ENCODE assay signal across 20 mouse cellular contexts in genomic region chr4:100967703-100968392, GRCm38 (mm10). TPM values are rescaled to one million over a fixed set of nuclear protein-coding genes. Genes with fewer than 3 reads are reported as not detected.
DNase-seq lines count a peak whose midpoint lies in the region; ATAC-seq and TF ChIP-seq lines count a peak whose summit lies in the region.
"Had no signal": no experiment of that assay in that cellular context is flagged by ENCODE, and none has a peak within 500 bp of the region (broad histone marks: within the 10 kb centered on the region; RNA-seq: fewer than 3 reads in every experiment).

No protein-coding gene starts in this region.

- H3K4me1 ChIP-seq in lung, adult 2 months (ENCODE audit: control insufficient read depth, insufficient read depth, low read length): no peaks in the 10 kb centered on the region
- peaks cover 29% of the 10 kb centered on the region for H3K4me1 ChIP-seq in embryonic facial prominence, embryonic 15.5 days
- H3K4me1 ChIP-seq in limb, embryonic 13.5 days: peaks cover 38% of the 10 kb centered on the region

- H3K27ac ChIP-seq in gastrocnemius, adult 2 months: peak overlapping the region; percentile 25; the same call in 1 of the 2 replicates
- H3K27ac ChIP-seq in embryonic facial prominence, embryonic 15.5 days (replicated peaks): peak overlapping the region; percentile 84
- H3K27ac ChIP-seq in limb, embryonic 13.5 days: peak overlapping the region; percentile 79
- H3K27ac ChIP-seq: macrophage had no signal

- WGBS in lung, adult 2 months: 73% methylated on average over 19 of the region's 19 CpGs
- 19% methylated on average over 19 of the region's 19 CpGs for WGBS in embryonic facial prominence, embryonic 15.5 days
- 46% methylated on average over 19 of the region's 19 CpGs for WGBS in limb, embryonic 13.5 days

- H3K9ac ChIP-seq in embryonic facial prominence, embryonic 15.5 days: no peak overlapping the region
- no peak overlapping the region for H3K9ac ChIP-seq in limb, embryonic 13.5 days

- peaks cover 44% of the 10 kb centered on the region for H3K36me3 ChIP-seq in embryonic facial prominence, embryonic 15.5 days
- H3K36me3 ChIP-seq in limb, embryonic 13.5 days: peaks cover 73% of the 10 kb centered on the region

- peak; percentile 74 for ATAC-seq in embryonic facial prominence, embryonic 15.5 days (ENCODE audit: insufficient number of reproducible peaks, low FRiP score, low TSS enrichment, low read depth)
- peak; percentile 81 for ATAC-seq in limb, embryonic 13.5 days (ENCODE audit: low FRiP score, low read depth)
- no peak for ATAC-seq in inflammation-experienced regulatory T-cells, adult 6 months

- no peak for TF ChIP-seq POLR2A in lung, adult 2 months (IDR thresholded peaks at IDR 0.05; ENCODE audit: borderline replicate concordance, extremely low read depth, low read depth, low read length)

- no peak for TF ChIP-seq CTCF in gastrocnemius, adult 2 months (IDR thresholded peaks at IDR 0.05)
- TF ChIP-seq CTCF in lung, adult 2 months (IDR thresholded peaks at IDR 0.05; ENCODE audit: insufficient read depth, low read length): no peak

- H3K27me3 ChIP-seq in embryonic facial prominence, embryonic 15.5 days: no peaks in the 10 kb centered on the region
- no peaks in the 10 kb centered on the region for H3K27me3 ChIP-seq in limb, embryonic 13.5 days

- peak; percentile 33 for DNase-seq in gastrocnemius, adult 2 months
- no peak for DNase-seq in gastrocnemius, adult 8-10 months (ENCODE audit: low spot score in 2 of 2)
- peak; percentile 20 for DNase-seq in lung, postnatal 10 days
- no peak for DNase-seq in lung, adult 2 months
- no peak for DNase-seq in left cerebral cortex, postnatal 36 days (ENCODE audit: low spot score in 2 of 2)
- DNase-seq: adrenal gland, postnatal 36 days; cerebellum, adult 11 months; right cerebral cortex, postnatal 25 days; thymus, postnatal 14 days had no signal

- no peaks in the 10 kb centered on the region for H3K9me3 ChIP-seq in embryonic facial prominence, embryonic 15.5 days (replicated peaks)
- H3K9me3 ChIP-seq in limb, embryonic 13.5 days: no peaks in the 10 kb centered on the region

- H3K4me3 ChIP-seq in gastrocnemius, adult 2 months: 0 out of 2 replicates have a peak overlapping the region, but pooled peaks have one; percentile 5
- no peak overlapping the region for H3K4me3 ChIP-seq in lung, adult 2 months (replicated peaks; ENCODE audit: extremely low read depth, low read depth, low read length)
- no peak overlapping the region for H3K4me3 ChIP-seq in embryonic facial prominence, embryonic 15.5 days (replicated peaks)
- H3K4me3 ChIP-seq in limb, embryonic 13.5 days: peak overlapping the region; percentile 7; the same call in 1 of the 2 replicates

- 0 out of 2 replicates have a peak overlapping the region, but pooled peaks have one; percentile 11 for H3K4me2 ChIP-seq in embryonic facial prominence, embryonic 15.5 days (replicated peaks)
- H3K4me2 ChIP-seq in limb, embryonic 13.5 days (replicated peaks): peak overlapping the region; percentile 37
- H3K4me2 ChIP-seq: heart, embryonic 11.5 days had no signal

- intact Hi-C loops in gastrocnemius, adult 2 months (cut with DNase I): no loop called here
- intact Hi-C loops in left cerebral cortex, postnatal 36 days (cut with DNase I): no loop called here

RNA-seq across cellular contexts. Expression of gene Gm10577, which starts 52.6 kb away (rescaled TPM):
- total RNA-seq in gastrocnemius, adult 2 months (2021): not detected
- not detected for total RNA-seq in gastrocnemius, adult 8-10 months (2022)
- not detected in 2 replicates for polyA plus RNA-seq in lung, adult 2 months (2012; rRNA removed)
- not detected in 2 replicates for polyA plus RNA-seq in embryonic facial prominence, embryonic 15.5 days (2015; fragmentation: Nextera tagmentation; extraction: Ambion mirVana)
- not detected in 2 replicates for polyA plus RNA-seq in limb, embryonic 13.5 days (2015; fragmentation: Nextera tagmentation; extraction: Ambion mirVana)
- total RNA-seq in left cerebral cortex, postnatal 36 days (2021): not detected
- not detected for polyA plus RNA-seq in inflammation-experienced regulatory T-cells, adult 6 months (2017; shearing (Covaris generic))
- total RNA-seq: adrenal gland, postnatal 36 days; ES-E14; hematopoietic stem cell, adult 5-6 weeks had no signal
- polyA plus RNA-seq: frontal cortex, adult 2 months; heart, embryonic 11.5 days; kidney, embryonic 16.5 days; limb, embryonic 11.5 days; macrophage; stomach, embryonic 14.5 days had no signal

Comparison
In these comparisons a context has a peak if more than half of its experiments do, and no peak if none do; other contexts are left out.
1. DNase-seq: peak in gastrocnemius, adult 2 months (single experiment) and lung, postnatal 10 days (single experiment); none in gastrocnemius, adult 8-10 months (0 of 2), lung, adult 2 months (single experiment) and left cerebral cortex, postnatal 36 days (0 of 2).
2. H3K27ac ChIP-seq: peak in every context shown above with its lines; median percentile 84 in embryonic facial prominence, embryonic 15.5 days; 79 in limb, embryonic 13.5 days; 25 in gastrocnemius, adult 2 months.
3. H3K4me3 ChIP-seq: peak in gastrocnemius, adult 2 months (single experiment) and limb, embryonic 13.5 days (single experiment); none in lung, adult 2 months (single experiment) and embryonic facial prominence, embryonic 15.5 days (single experiment).